In genomic region chr2:168601491-168602386, GRCm38 (mm10) we compare ENCODE assay signal across 7 mouse cellular contexts. TPM values are rescaled to one million over a fixed set of nuclear protein-coding genes. Genes with fewer than 3 reads are reported as not detected.
DNase-seq lines count a peak whose midpoint lies in the region; ATAC-seq lines count a peak whose summit lies in the region.

Gene Nfatc2 (minus strand): TSS chr2:168601657.

- under 1% methylated on average over 49 of the region's 56 CpGs for WGBS in intestine, embryonic 16.5 days
- WGBS in midbrain, embryonic 11.5 days: 1% methylated on average over 56 of the region's 56 CpGs

- no peaks in the 10 kb centered on the region for H3K9me3 ChIP-seq in intestine, embryonic 16.5 days (ENCODE audit: control insufficient read depth, low read length)
- no peaks in the 10 kb centered on the region for H3K9me3 ChIP-seq in midbrain, embryonic 11.5 days (ENCODE audit: control insufficient read depth, low read length)

- peak within 1 kb of the TSS; percentile 54 for H3K4me3 ChIP-seq in intestine, embryonic 16.5 days (ENCODE audit: low read length)
- peak within 1 kb of the TSS; percentile 51 for H3K4me3 ChIP-seq in midbrain, embryonic 11.5 days (ENCODE audit: low read depth, low read length)

- peaks cover 13% of the 10 kb centered on the region for H3K27me3 ChIP-seq in intestine, embryonic 16.5 days (replicated peaks; ENCODE audit: control insufficient read depth, insufficient read depth, low read length)
- H3K27me3 ChIP-seq in midbrain, embryonic 11.5 days (ENCODE audit: control insufficient read depth, insufficient read depth, low read length): peaks cover 34% of the 10 kb centered on the region
- H3K27me3 ChIP-seq in splenic B cell, adult 2 months (ENCODE audit: control insufficient read depth, insufficient read depth, low read length, poor library complexity, severe bottlenecking): no peaks in the 10 kb centered on the region

- intact Hi-C loops in left cerebral cortex, postnatal 25 days (cut with DNase I): loop anchor here (5.0 kb wide), 1 partner anchor 74 kb away; no protein-coding TSS in a partner anchor

- H3K4me1 ChIP-seq in intestine, embryonic 16.5 days (ENCODE audit: control insufficient read depth, insufficient read depth, low read length): peaks cover 24% of the 10 kb centered on the region
- peaks cover 14% of the 10 kb centered on the region for H3K4me1 ChIP-seq in midbrain, embryonic 11.5 days (ENCODE audit: control insufficient read depth, insufficient read depth, low read length)

- DNase-seq in adrenal gland, postnatal 14 days: peak; percentile 86
- DNase-seq in embryo, embryonic 9.5 days (ENCODE audit: extremely low spot score): peak; percentile 69
- peak; percentile 76 to 80 for DNase-seq in left cerebral cortex, postnatal 25 days (ENCODE audit: low spot score in 2 of 2)
- peak; percentile 96 for DNase-seq in midbrain, embryonic 11.5 days (ENCODE audit: low spot score, missing footprints)
- peak; percentile 11 for DNase-seq in splenic B cell, adult 2 months (ENCODE audit: low read depth, low spot score)

- H3K36me3 ChIP-seq in intestine, embryonic 16.5 days (ENCODE audit: control insufficient read depth, insufficient read depth, low read length): no peaks in the 10 kb centered on the region
- no peaks in the 10 kb centered on the region for H3K36me3 ChIP-seq in midbrain, embryonic 11.5 days (ENCODE audit: control insufficient read depth, insufficient read depth, low read length)
- H3K36me3 ChIP-seq in splenic B cell, adult 2 months (ENCODE audit: control insufficient read depth, insufficient read depth, low read length, poor library complexity, severe bottlenecking): no peaks in the 10 kb centered on the region

- peak within 1 kb of the TSS; percentile 64 for H3K9ac ChIP-seq in intestine, embryonic 16.5 days (ENCODE audit: low read depth, low read length)
- peak within 1 kb of the TSS; percentile 63 for H3K9ac ChIP-seq in midbrain, embryonic 11.5 days (ENCODE audit: low read length)

- ATAC-seq in granulocyte monocyte progenitor cell, adult 5-6 weeks (replicated peaks; ENCODE audit: poor library complexity, severe bottlenecking): peak; percentile 19
- ATAC-seq in intestine, embryonic 16.5 days: peak; percentile 75
- ATAC-seq in midbrain, embryonic 11.5 days (ENCODE audit: low FRiP score): peak; percentile 79

- H3K4me2 ChIP-seq in intestine, embryonic 16.5 days (ENCODE audit: low read depth, low read length): peak within 1 kb of the TSS; percentile 86
- peak within 1 kb of the TSS; percentile 91 for H3K4me2 ChIP-seq in midbrain, embryonic 11.5 days

- peak within 1 kb of the TSS; percentile 72 for H3K27ac ChIP-seq in intestine, embryonic 16.5 days (ENCODE audit: low read length)
- H3K27ac ChIP-seq in midbrain, embryonic 11.5 days (ENCODE audit: low read depth, low read length): no peak within 1 kb of the TSS

RNA-seq across cellular contexts. Expression of gene Nfatc2, which starts in this region (rescaled TPM):
- 2.7 and 7.6 TPM in 2 replicates for total RNA-seq in adrenal gland, postnatal 14 days (2021)
- 1.7 and 2.2 TPM in 2 replicates for total RNA-seq in granulocyte monocyte progenitor cell, adult 5-6 weeks (2014; fragmentation: Nextera tagmentation)
- total RNA-seq in granulocyte monocyte progenitor cell, adult 5-6 weeks (2017): 0.17 and 0.46 TPM in 2 replicates
- 1.6 and 1.7 TPM in 2 replicates for polyA plus RNA-seq in intestine, embryonic 16.5 days (2015; fragmentation: Nextera tagmentation; extraction: Ambion mirVana)
- total RNA-seq in left cerebral cortex, postnatal 25 days (2021): 10 to 100 TPM in 1 of 2 experiments, 1 to 10 TPM in 1; 8.5 to 14.3 TPM
- polyA plus RNA-seq in midbrain, embryonic 11.5 days (2014; fragmentation: Nextera tagmentation; extraction: Ambion mirVana): 0.66 and 0.72 TPM in 2 replicates

Comparison
In these comparisons a context has a peak if more than half of its experiments do, and no peak if none do; other contexts are left out.
1. Peak in DNase-seq, ATAC-seq, H3K4me3 ChIP-seq, H3K9ac ChIP-seq and H3K4me2 ChIP-seq in midbrain, embryonic 11.5 days; RNA of the gene not detected or under 1 TPM.
2. DNase-seq: peak in every context shown above with its lines; median percentile 96 in midbrain, embryonic 11.5 days; 86 in adrenal gland, postnatal 14 days; 78 in left cerebral cortex, postnatal 25 days; 69 in embryo, embryonic 9.5 days; 11 in splenic B cell, adult 2 months.
3. ATAC-seq: peak in every context shown above with its lines; median percentile 79 in midbrain, embryonic 11.5 days; 75 in intestine, embryonic 16.5 days; 19 in granulocyte monocyte progenitor cell, adult 5-6 weeks.